Mouse (Mus musculus) liver, adult 2 months (tissue): ENCODE measurements around the gene Acot3.

Source experiments
- CTCF ChIP-seq: fragments of 200-500 bp; IDR thresholded peaks from 2 replicates; pipeline ENCODE4 v1.5.1; 2011; ENCODE audit warnings: low read depth, low read length, control low read depth
- POLR2A ChIP-seq: fragments of 200-500 bp; IDR thresholded peaks from 2 replicates; pipeline ENCODE4 v1.6.1; 2011; ENCODE audit warnings: low read length, control low read depth; ENCODE audit not compliant: insufficient read depth; ENCODE audit errors: extremely low read depth

GRCm38 (mm10) chr12:84109924-84110323 lies 58.0 kb downstream of the Acot3 start:
- TF ChIP-seq CTCF, result no peak
- no peak for TF ChIP-seq POLR2A
